Mouse (Mus musculus) G1E-ER4 (cell line): Measurements from ENCODE around the gene Sept6. TPM values are rescaled to one million over a fixed set of nuclear protein-coding genes. Genes with fewer than 3 reads are reported as not detected.
A peak's percentile ranks its signal among the peaks of the same experiment; 100 is the strongest.

Experiments
- GATA1 ChIP-seq: IDR thresholded peaks from one replicate; pipeline ENCODE4 v1.8.0; 2012; ENCODE audit warnings: low read length, inconsistent platforms
- polyA plus RNA-seq: library from polyadenylated mRNA; stranded (reverse); fragments of >175 nt; gene quantifications from 2 replicates; pipeline ENCODE4 v1.2.3, GENCODE M21; 2012

The Sept6 gene
- polyA plus RNA-seq, 1 experiment: 1.2 TPM

GRCm38 (mm10) chrX:36980563-36981187 lies 10.9 kb downstream of the Sept6 start:
- TF ChIP-seq GATA1: no peak

GRCm38 (mm10) chrX:36977863-36978262 lies 13.7 kb downstream of the Sept6 start:
- no peak for TF ChIP-seq GATA1

GRCm38 (mm10) chrX:36976980-36977379 lies 14.6 kb downstream of the Sept6 start:
- no peak for TF ChIP-seq GATA1

- TF ChIP-seq GATA1: no peak
These were observed 15.3 kb downstream of the Sept6 start for GRCm38 (mm10) chrX:36976272-36976671.

- TF ChIP-seq GATA1: no peak
These were observed 16.7 kb downstream of the Sept6 start for GRCm38 (mm10) chrX:36974905-36975304.

- TF ChIP-seq GATA1: no peak
These were observed 18.6 kb downstream of the Sept6 start for GRCm38 (mm10) chrX:36972951-36973471.

GRCm38 (mm10) chrX:36971156-36971555 lies 20.4 kb downstream of the Sept6 start:
- TF ChIP-seq GATA1: no peak

GRCm38 (mm10) chrX:36969501-36969900 lies 22.1 kb downstream of the Sept6 start:
- no peak for TF ChIP-seq GATA1

- peak; percentile 36 for TF ChIP-seq GATA1
These were observed 34.9 kb downstream of the Sept6 start for GRCm38 (mm10) chrX:36956674-36957073.

GRCm38 (mm10) chrX:36941106-36941505 lies 50.5 kb downstream of the Sept6 start:
- no peak for TF ChIP-seq GATA1

GRCm38 (mm10) chrX:36939806-36940413 lies 51.7 kb downstream of the Sept6 start:
- TF ChIP-seq GATA1: no peak

GRCm38 (mm10) chrX:36935326-36935966 lies 56.1 kb downstream of the Sept6 start:
- no peak for TF ChIP-seq GATA1

- no peak for TF ChIP-seq GATA1
These were observed 61.0 kb downstream of the Sept6 start for GRCm38 (mm10) chrX:36930574-36930973.

- no peak for TF ChIP-seq GATA1
These were observed 61.9 kb downstream of the Sept6 start for GRCm38 (mm10) chrX:36929694-36930093.

GRCm38 (mm10) chrX:36928791-36929190 lies 62.8 kb downstream of the Sept6 start:
- no peak for TF ChIP-seq GATA1

GRCm38 (mm10) chrX:36921346-36921745 lies 70.2 kb downstream of the Sept6 start:
- no peak for TF ChIP-seq GATA1

GRCm38 (mm10) chrX:36917749-36918148 lies 73.8 kb downstream of the Sept6 start:
- TF ChIP-seq GATA1: no peak

GRCm38 (mm10) chrX:36911343-36911742 lies 80.3 kb downstream of the Sept6 start:
- no peak for TF ChIP-seq GATA1
